Mouse (Mus musculus) forebrain, postnatal 0 days (tissue): ENCODE results near the gene Gm48552. TPM values are rescaled to one million over a fixed set of nuclear protein-coding genes. Genes with fewer than 3 reads are reported as not detected.

Experiments
- ATAC-seq: fragments of 200-750 bp; cut with Nextera tagmentation; 2 replicates; pipeline ENCODE4 v1.8.0; 2017; ENCODE audit warnings: mild to moderate bottlenecking, moderate library complexity
- DNase-seq: peaks from one replicate; pipeline ENCODE4 v3.0.0-alpha.2; 2015
- H3K27ac ChIP-seq: fragments of 300-500 bp; sonication (generic); 2 replicates; pipeline ENCODE4 v1.5.1; 2014; ENCODE audit warnings: low read depth, mild to moderate bottlenecking, antibody characterized with exemption, low read length, moderate library complexity, mixed read lengths
- H3K27me3 ChIP-seq: fragments of 300-500 bp; sonication (generic); 2 replicates; pipeline ENCODE4 v1.6.1; 2014; ENCODE audit warnings: mild to moderate bottlenecking, low read length, mixed read lengths; ENCODE audit not compliant: insufficient read depth
- H3K36me3 ChIP-seq: fragments of 300-500 bp; sonication (generic); 2 replicates; pipeline ENCODE4 v1.6.1; 2014; ENCODE audit warnings: mild to moderate bottlenecking, moderate library complexity; ENCODE audit not compliant: insufficient read depth
- H3K4me1 ChIP-seq: fragments of 300-500 bp; sonication (generic); 2 replicates; pipeline ENCODE4 v1.6.1; 2014; ENCODE audit warnings: antibody characterized with exemption; ENCODE audit not compliant: insufficient read depth
- H3K4me2 ChIP-seq: fragments of 300-500 bp; sonication (generic); 2 replicates; pipeline ENCODE4 v1.6.1; 2014; ENCODE audit warnings: low read depth, mild to moderate bottlenecking, moderate library complexity
- H3K4me3 ChIP-seq: fragments of 300-500 bp; sonication (generic); 2 replicates; pipeline ENCODE4 v1.5.1; 2014; ENCODE audit warnings: low read depth, low read length, mixed read lengths
- H3K9ac ChIP-seq: fragments of 300-500 bp; sonication (generic); 2 replicates; pipeline ENCODE4 v1.6.1; 2014; ENCODE audit warnings: mild to moderate bottlenecking
- H3K9me3 ChIP-seq: fragments of 300-500 bp; sonication (generic); 2 replicates; pipeline ENCODE4 v1.6.1; 2016; ENCODE audit warnings: low read length
- CTCF ChIP-seq: sonication (generic); IDR thresholded peaks from 2 replicates; pipeline ENCODE4 v1.5.1; 2016; ENCODE audit warnings: antibody characterized with exemption, control low read depth, low read depth
- WGBS: fragments of 180-500 bp; shearing (Covaris S2); extraction: QIAGEN DNeasy Blood & Tissue Kit; methylation state at CpG from one replicate; pipeline ENCODE4 v1.1.7; 2014; 5-methylcytosine and 5-hydroxymethylcytosine counted together
- polyA plus RNA-seq: library from polyadenylated mRNA; unstranded; fragments of >200 nt; fragmentation: Nextera tagmentation; extraction: Ambion mirVana; gene quantifications from 2 replicates; pipeline ENCODE4 v1.2.1, GENCODE M21; 2015
- total RNA-seq: library from RNA; depleted of rRNA; stranded (reverse); fragments of >200 nt; gene quantifications from 2 replicates; pipeline ENCODE4 v1.2.3, GENCODE M21; 2014

Gm48552 gene
- total and polyA plus RNA-seq, 2 experiments from 2014 or later: 3.7 to 16.6 TPM

GRCm38 (mm10) chr10:81346453-81347067, 42.2 kb upstream of the Gm48552 start:
- Histone ChIP-seq H3K27ac (no peak overlapping the region), H3K36me3 (no peaks in the 10 kb centered on the region), H3K4me3 (peak overlapping the region; percentile 32), H3K4me2 (peak overlapping the region; percentile 63), H3K27me3 (peaks cover 30% of the 10 kb centered on the region), H3K4me1 (0 out of 2 replicates have a peak, but pooled peaks cover 3% of the 10 kb centered on the region), H3K9me3 (no peaks in the 10 kb centered on the region), H3K9ac (peak overlapping the region; percentile 44)
- DNase-seq (peak; percentile 86), ATAC-seq (peak; percentile 42)
- TF ChIP-seq CTCF: peak; percentile 64
- 8% methylated on average over 54 of the region's 55 CpGs for WGBS

- Histone ChIP-seq H3K27ac (no peak overlapping the region), H3K9me3 (no peaks in the 10 kb centered on the region), H3K9ac (no peak overlapping the region), H3K4me1 (0 out of 2 replicates have a peak, but pooled peaks cover 3% of the 10 kb centered on the region), H3K4me2 (no peak overlapping the region), H3K4me3 (no peak overlapping the region), H3K36me3 (no peaks in the 10 kb centered on the region), H3K27me3 (peaks cover 11% of the 10 kb centered on the region)
- WGBS: 9% methylated on average over 12 of the region's 12 CpGs
- TF ChIP-seq CTCF: no peak
- DNase-seq (no peak), ATAC-seq (no peak)
Observed at GRCm38 (mm10) chr10:81349146-81349545, 39.7 kb upstream of the Gm48552 start.

GRCm38 (mm10) chr10:81349961-81350350, 38.8 kb upstream of the Gm48552 start:
- Histone ChIP-seq H3K27ac (no peak overlapping the region), H3K9ac (peak overlapping the region; percentile 23), H3K27me3 (peaks cover 3% of the 10 kb centered on the region), H3K36me3 (no peaks in the 10 kb centered on the region), H3K4me1 (0 out of 2 replicates have a peak, but pooled peaks cover 3% of the 10 kb centered on the region), H3K4me3 (peak overlapping the region; percentile 45), H3K4me2 (peak overlapping the region; percentile 79), H3K9me3 (no peaks in the 10 kb centered on the region)
- ATAC-seq (no peak), DNase-seq (no peak)
- WGBS: 6% methylated on average over 25 of the region's 29 CpGs
- TF ChIP-seq CTCF: no peak

GRCm38 (mm10) chr10:81350351-81351063, 38.3 kb upstream of the Gm48552 start, which contains the start of gene Hmg20b:
Gene Hmg20b (minus strand): TSS chr10:81350480.
- Histone ChIP-seq H3K4me2 (peak within 1 kb of the TSS; percentile 79), H3K9ac (peak within 1 kb of the TSS; percentile 40), H3K36me3 (no peaks in the 10 kb centered on the region), H3K27ac (no peak within 1 kb of the TSS), H3K4me3 (peak within 1 kb of the TSS; percentile 45), H3K27me3 (no peaks in the 10 kb centered on the region), H3K4me1 (0 out of 2 replicates have a peak, but pooled peaks cover 3% of the 10 kb centered on the region), H3K9me3 (no peaks in the 10 kb centered on the region)
- peak; percentile 93 for TF ChIP-seq CTCF
- 3% methylated on average over 54 of the region's 54 CpGs for WGBS
- ATAC-seq (peak; percentile 98), DNase-seq (peak; percentile 99)

GRCm38 (mm10) chr10:81351678-81352291, 37.0 kb upstream of the Gm48552 start:
- ATAC-seq: no peak
- no peak for TF ChIP-seq CTCF

GRCm38 (mm10) chr10:81354738-81355477, 33.9 kb upstream of the Gm48552 start:
- H3K9ac ChIP-seq: no peak overlapping the region
- ATAC-seq (no peak), DNase-seq (no peak)
- H3K27me3 ChIP-seq: no peaks in the 10 kb centered on the region
- 68% methylated on average over 9 of the region's 9 CpGs for WGBS
- H3K4me2 ChIP-seq: no peak overlapping the region
- H3K27ac ChIP-seq: no peak overlapping the region
- H3K4me1 ChIP-seq: peaks cover 8% of the 10 kb centered on the region
- no peaks in the 10 kb centered on the region for H3K36me3 ChIP-seq
- no peak overlapping the region for H3K4me3 ChIP-seq
- TF ChIP-seq CTCF: no peak
- no peaks in the 10 kb centered on the region for H3K9me3 ChIP-seq

More at GRCm38 (mm10) chr10:81351678-81352291, 37.0 kb upstream of the Gm48552 start:
- DNase-seq: no peak
- Histone ChIP-seq H3K36me3 (no peaks in the 10 kb centered on the region), H3K27me3 (no peaks in the 10 kb centered on the region), H3K27ac (no peak overlapping the region), H3K9ac (no peak overlapping the region), H3K4me2 (no peak overlapping the region), H3K9me3 (no peaks in the 10 kb centered on the region), H3K4me1 (no peaks in the 10 kb centered on the region), H3K4me3 (no peak overlapping the region)
- 30% methylated on average over 9 of the region's 9 CpGs for WGBS
